ENCODE assay signal across 41 mouse cellular contexts in the genomic region with DNA sequence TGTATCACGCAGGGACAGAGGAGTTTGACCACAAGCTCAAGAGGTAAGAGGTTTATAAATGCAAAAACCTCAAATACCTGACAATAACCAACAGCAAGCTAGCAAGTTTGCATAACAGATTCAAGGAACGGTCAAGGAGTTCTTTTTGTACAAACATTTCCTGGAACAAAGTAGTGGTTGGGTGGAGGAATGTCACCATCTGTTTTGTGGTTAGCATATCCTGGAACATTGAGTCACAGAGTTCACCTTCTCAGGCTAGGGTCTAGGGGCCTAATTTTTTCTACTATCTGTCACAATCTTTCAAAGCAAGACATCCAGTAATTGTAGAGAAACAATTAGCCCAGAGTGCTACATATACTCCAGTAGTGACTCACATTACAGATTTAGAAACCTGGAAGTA. TPM values are rescaled to one million over a fixed set of nuclear protein-coding genes. Genes with fewer than 3 reads are reported as not detected.
A peak's percentile ranks its signal among the peaks of the same experiment; 100 is the strongest.
DNase-seq lines count a peak whose midpoint lies in the region; ATAC-seq and TF ChIP-seq lines count a peak whose summit lies in the region.
"Had no signal": no experiment of that assay in that cellular context is flagged by ENCODE, and none has a peak within 500 bp of the region (broad histone marks: within the 10 kb centered on the region; RNA-seq: fewer than 3 reads in every experiment).

No protein-coding gene starts in this region.

- peak overlapping the region; percentile 4 for H3K4me2 ChIP-seq in myocyte (ENCODE audit: low read depth)
- H3K4me2 ChIP-seq: embryonic facial prominence, embryonic 15.5 days; heart, embryonic 12.5 days; hindbrain, embryonic 14.5 days; limb, embryonic 12.5 days; midbrain, embryonic 13.5 days had no signal

- peaks cover 32% of the 10 kb centered on the region for H3K9me3 ChIP-seq in ES-Bruce4 (replicated peaks; ENCODE audit: control insufficient read depth, insufficient read depth, low read length, poor library complexity, severe bottlenecking)
- H3K9me3 ChIP-seq: embryonic facial prominence, embryonic 15.5 days had no signal

- H3ac ChIP-seq in myocyte (ENCODE audit: control insufficient read depth, insufficient read length): no peak overlapping the region

- H3K4me3 ChIP-seq in ES-Bruce4 (ENCODE audit: low read depth, low read length) (no peak overlapping the region), myocyte (no peak overlapping the region)
- H3K4me3 ChIP-seq: embryonic facial prominence, embryonic 15.5 days; heart, adult 2 months; heart, embryonic 12.5 days; left cerebral cortex, adult 2 months; limb, embryonic 12.5 days; midbrain, embryonic 13.5 days had no signal

- H3K79me2 ChIP-seq in myocyte (ENCODE audit: control insufficient read depth, insufficient read depth): no peaks in the 10 kb centered on the region

- TF ChIP-seq CTCF in ES-Bruce4 (IDR thresholded peaks at IDR 0.05; ENCODE audit: low read depth, low read length): no peak

- no peaks in the 10 kb centered on the region for H3K27me3 ChIP-seq in ES-Bruce4 (ENCODE audit: control insufficient read depth, insufficient read depth, low read length, poor library complexity, severe bottlenecking)
- H3K27me3 ChIP-seq in myocyte (ENCODE audit: control insufficient read depth, insufficient read depth, insufficient read length): no peaks in the 10 kb centered on the region
- H3K27me3 ChIP-seq: embryonic facial prominence, embryonic 15.5 days; heart, embryonic 12.5 days; limb, embryonic 12.5 days; midbrain, embryonic 13.5 days had no signal

- no peaks in the 10 kb centered on the region for H3K36me3 ChIP-seq in ES-Bruce4 (ENCODE audit: control insufficient read depth, insufficient read depth, low read length, poor library complexity, severe bottlenecking)
- no peaks in the 10 kb centered on the region for H3K36me3 ChIP-seq in myocyte (ENCODE audit: control insufficient read depth, insufficient read depth)
- H3K36me3 ChIP-seq: embryonic facial prominence, embryonic 15.5 days; heart, embryonic 12.5 days; limb, embryonic 12.5 days; midbrain, embryonic 13.5 days had no signal

- peak overlapping the region; percentile 36; the same call in 1 of the 2 replicates for H3K27ac ChIP-seq in ES-Bruce4 (ENCODE audit: insufficient read depth, low read length)
- H3K27ac ChIP-seq: embryonic facial prominence, embryonic 15.5 days; heart, adult 2 months; hindbrain, embryonic 14.5 days; left cerebral cortex, adult 2 months; limb, embryonic 12.5 days; macrophage; midbrain, embryonic 13.5 days had no signal

- no peak for TF ChIP-seq POLR2A in ES-Bruce4 (IDR thresholded peaks at IDR 0.05; ENCODE audit: insufficient read depth, low read length)
- TF ChIP-seq POLR2A in myocyte (IDR thresholded peaks at IDR 0.05; ENCODE audit: insufficient read length, low read depth): no peak

- no peak for TF ChIP-seq EP300 in ES-Bruce4 (IDR thresholded peaks at IDR 0.05; ENCODE audit: insufficient read depth, low read depth, low read length)

- no peaks in the 10 kb centered on the region for H3K4me1 ChIP-seq in ES-Bruce4 (ENCODE audit: control insufficient read depth, insufficient read depth, low read length)
- H3K4me1 ChIP-seq: embryonic facial prominence, embryonic 15.5 days; heart, embryonic 12.5 days; limb, embryonic 12.5 days; midbrain, embryonic 13.5 days had no signal

- DNase-seq in 3T3-L1 (ENCODE audit: low read depth, low spot score): peak; percentile 98
- peak; percentile 78 for DNase-seq in R1 (ENCODE audit: low read depth, low spot score)
- no peak for DNase-seq in lung, postnatal 25 days (ENCODE audit: low spot score)
- DNase-seq in yolk sac, embryonic 10.5 days (ENCODE audit: low spot score): no peak
- DNase-seq: adrenal gland, postnatal 25 days; cerebellum, adult 2 months; cerebellum, postnatal 14 days; forebrain, postnatal 0 days; heart, adult 2 months; heart, postnatal 4 days; kidney, postnatal 25 days; right cerebral cortex, postnatal 25 days; thymus, adult 18-20 months; thymus, postnatal 36 days had no signal

- ATAC-seq in monocyte, adult 5-6 weeks (replicated peaks; ENCODE audit: insufficient number of reproducible peaks, low FRiP score, low TSS enrichment, poor library complexity, severe bottlenecking): no peak
- ATAC-seq: forebrain, postnatal 0 days; intestine, postnatal 0 days; midbrain, embryonic 13.5 days had no signal

- no peak overlapping the region for H3K9ac ChIP-seq in ES-Bruce4 (ENCODE audit: low read depth, poor library complexity, severe bottlenecking)
- H3K9ac ChIP-seq: embryonic facial prominence, embryonic 15.5 days; forebrain, postnatal 0 days; heart, embryonic 12.5 days; hindbrain, embryonic 14.5 days; limb, embryonic 12.5 days; midbrain, embryonic 13.5 days had no signal

TF ChIP-seq in myocyte, 11 proteins besides CTCF, POLR2A, EP300 and RAD21:
- TF ChIP-seq CEBPB (IDR thresholded peaks at IDR 0.05; ENCODE audit: insufficient read depth, poor library complexity, severe bottlenecking) (peak; percentile 37; the same call in 1 of the 2 replicates), MYOD1 (IDR thresholded peaks at IDR 0.05; ENCODE audit: control insufficient read depth in 1 of 3, insufficient read length in 2 of 3, low read depth in 2 of 3) (peak in 2 of 3 experiments; percentile 11 to 45), TCF12 (IDR thresholded peaks at IDR 0.05; ENCODE audit: insufficient read depth, poor library complexity, severe bottlenecking) (peak; percentile 10), SRF (IDR thresholded peaks at IDR 0.05; ENCODE audit: control insufficient read depth, insufficient read length, low read depth) (no peak)
TF ChIP-seq in myocyte: peak in this region for 3.

RNA-seq across cellular contexts. Expression of gene Vmn1r42, which starts 8.9 kb away (rescaled TPM):
- polyA plus RNA-seq in ES-Bruce4 (2011; ENCODE audit: insufficient read depth, insufficient read length, low read depth, missing spikeins) (not detected in 2 replicates), myocyte (2012; fragmentation: generic; extraction: Trizol) (0.02 TPM)
- not detected in 3 replicates for total RNA-seq in monocyte, adult 5-6 weeks (2017)
- total RNA-seq: adrenal gland, adult 18-20 months; adrenal gland, postnatal 25 days; forebrain, postnatal 0 days; gastrocnemius, adult 8-10 months; gastrocnemius, postnatal 4 days; heart, postnatal 4 days; layer of hippocampus, adult 18-20 months; layer of hippocampus, postnatal 14 days; left cerebral cortex, adult 2 months; left cerebral cortex, postnatal 25 days; liver, adult 2 months; megakaryocyte-erythroid progenitor cell, adult 5-6 weeks; neutrophil, adult 5-6 weeks had no signal
- polyA plus RNA-seq: cerebellum, adult 2 months; cortical plate, adult 2 months; embryonic facial prominence, embryonic 15.5 days; forebrain, postnatal 0 days; heart, adult 2 months; heart, embryonic 12.5 days; heart, postnatal 0 days; hindbrain, embryonic 14.5 days; intestine, postnatal 0 days; kidney, embryonic 14.5 days; limb, embryonic 12.5 days; liver, adult 2 months; liver, embryonic 16.5 days; lung, embryonic 16.5 days; macrophage; midbrain, embryonic 13.5 days; neural tube, embryonic 11.5 days; stomach, embryonic 16.5 days had no signal

RNA-seq across cellular contexts. Expression of gene Vmn1r43, which starts 8.9 kb away (rescaled TPM):
- polyA plus RNA-seq in ES-Bruce4 (2011; ENCODE audit: insufficient read depth, insufficient read length, low read depth, missing spikeins) (not detected in 2 replicates), myocyte (2012; fragmentation: generic; extraction: Trizol) (0.04 TPM)
- not detected in 3 replicates for total RNA-seq in monocyte, adult 5-6 weeks (2017)
- total RNA-seq: adrenal gland, adult 18-20 months; adrenal gland, postnatal 25 days; forebrain, postnatal 0 days; gastrocnemius, adult 8-10 months; gastrocnemius, postnatal 4 days; heart, postnatal 4 days; layer of hippocampus, adult 18-20 months; layer of hippocampus, postnatal 14 days; left cerebral cortex, adult 2 months; left cerebral cortex, postnatal 25 days; liver, adult 2 months; megakaryocyte-erythroid progenitor cell, adult 5-6 weeks had no signal
- polyA plus RNA-seq: cerebellum, adult 2 months; cortical plate, adult 2 months; forebrain, postnatal 0 days; heart, embryonic 12.5 days; heart, postnatal 0 days; hindbrain, embryonic 14.5 days; kidney, embryonic 14.5 days; limb, embryonic 12.5 days; liver, adult 2 months; liver, embryonic 16.5 days; lung, embryonic 16.5 days; macrophage; midbrain, embryonic 13.5 days; neural tube, embryonic 11.5 days had no signal

RNA-seq across cellular contexts. Expression of gene Vmn1r44, which starts 16.2 kb away (rescaled TPM):
- polyA plus RNA-seq in ES-Bruce4 (2011; ENCODE audit: insufficient read depth, insufficient read length, low read depth, missing spikeins) (not detected in 2 replicates), myocyte (2012; fragmentation: generic; extraction: Trizol) (not detected)
- not detected in 3 replicates for total RNA-seq in monocyte, adult 5-6 weeks (2017)
- total RNA-seq: adrenal gland, adult 18-20 months; adrenal gland, postnatal 25 days; forebrain, postnatal 0 days; gastrocnemius, adult 8-10 months; gastrocnemius, postnatal 4 days; heart, adult 2 months; heart, postnatal 4 days; layer of hippocampus, adult 18-20 months; layer of hippocampus, postnatal 14 days; left cerebral cortex, adult 2 months; left cerebral cortex, postnatal 25 days; liver, adult 2 months; megakaryocyte-erythroid progenitor cell, adult 5-6 weeks; neutrophil, adult 5-6 weeks had no signal
- polyA plus RNA-seq: cerebellum, adult 2 months; cortical plate, adult 2 months; embryonic facial prominence, embryonic 15.5 days; forebrain, postnatal 0 days; heart, adult 2 months; heart, embryonic 12.5 days; heart, postnatal 0 days; hindbrain, embryonic 14.5 days; intestine, postnatal 0 days; kidney, embryonic 14.5 days; limb, embryonic 12.5 days; liver, adult 2 months; liver, embryonic 16.5 days; lung, embryonic 16.5 days; macrophage; midbrain, embryonic 13.5 days; neural tube, embryonic 11.5 days; stomach, embryonic 16.5 days had no signal

Comparison
In these comparisons a context has a peak if more than half of its experiments do, and no peak if none do; other contexts are left out.
1. DNase-seq: peak in 3T3-L1 (single experiment) and R1 (single experiment); none in lung, postnatal 25 days (single experiment) and yolk sac, embryonic 10.5 days (single experiment).